Mouse (Mus musculus): ENCODE results near the gene Kif6. TPM values are rescaled to one million over a fixed set of nuclear protein-coding genes. Genes with fewer than 3 reads are reported as not detected.

The Kif6 gene
- not detected in 2 replicates for polyA plus RNA-seq (2012; ENCODE audit: insufficient read depth, low replicate concordance)

GRCm38 (mm10) chr17:49614577-49615235, at the start of gene Kif6:
Gene Kif6 (plus strand): TSS chr17:49615136.
- no peak for TF ChIP-seq GATA1 (IDR thresholded peaks at IDR 0.05; ENCODE audit: borderline replicate concordance, low read length)
- TF ChIP-seq FLI1 (IDR thresholded peaks at IDR 0.05; ENCODE audit: low read length) = no peak
- Histone ChIP-seq H3K4me3 (replicated peaks) (peak within 1 kb of the TSS; percentile 88), H3K27me3 (replicated peaks) (peaks cover 16% of the 10 kb centered on the region), H3K9me3 (peaks cover 33% of the 10 kb centered on the region), H3K4me1 (peaks cover 13% of the 10 kb centered on the region; the same call in 1 of the 2 replicates), H3K36me3 (replicated peaks; ENCODE audit: low read length) (no peaks in the 10 kb centered on the region)

- peaks cover 43% of the 10 kb centered on the region for H3K9me3 ChIP-seq
- no peaks in the 10 kb centered on the region for H3K36me3 ChIP-seq (replicated peaks; ENCODE audit: low read length)
- no peak for TF ChIP-seq FLI1 (IDR thresholded peaks at IDR 0.05; ENCODE audit: low read length)
- TF ChIP-seq GATA1 (IDR thresholded peaks at IDR 0.05; ENCODE audit: borderline replicate concordance, low read length) = no peak
- no peak overlapping the region for H3K4me3 ChIP-seq (replicated peaks)
- H3K27me3 ChIP-seq (replicated peaks) = peaks cover 13% of the 10 kb centered on the region
- H3K4me1 ChIP-seq = no peaks in the 10 kb centered on the region; the same call in 1 of the 2 replicates
These were observed 46.2 kb upstream of the Kif6 start for GRCm38 (mm10) chr17:49568717-49569116.

GRCm38 (mm10) chr17:49577321-49577720, 37.6 kb upstream of the Kif6 start:
- no peaks in the 10 kb centered on the region for H3K4me1 ChIP-seq
- H3K9me3 ChIP-seq = peaks cover 34% of the 10 kb centered on the region
- H3K27me3 ChIP-seq (replicated peaks) = no peaks in the 10 kb centered on the region
- H3K36me3 ChIP-seq (replicated peaks; ENCODE audit: low read length) = no peaks in the 10 kb centered on the region
- H3K4me3 ChIP-seq (replicated peaks) = no peak overlapping the region
- TF ChIP-seq GATA1 (IDR thresholded peaks at IDR 0.05; ENCODE audit: borderline replicate concordance, low read length) = no peak
- no peak for TF ChIP-seq FLI1 (IDR thresholded peaks at IDR 0.05; ENCODE audit: low read length)

- H3K4me1 ChIP-seq = no peaks in the 10 kb centered on the region
- H3K36me3 ChIP-seq (replicated peaks; ENCODE audit: low read length) = no peaks in the 10 kb centered on the region
- peaks cover 24% of the 10 kb centered on the region for H3K9me3 ChIP-seq
- no peaks in the 10 kb centered on the region for H3K27me3 ChIP-seq (replicated peaks)
- no peak for TF ChIP-seq FLI1 (IDR thresholded peaks at IDR 0.05; ENCODE audit: low read length)
- no peak for TF ChIP-seq GATA1 (IDR thresholded peaks at IDR 0.05; ENCODE audit: borderline replicate concordance, low read length)
- H3K4me3 ChIP-seq (replicated peaks) = no peak overlapping the region
These were observed 32.5 kb upstream of the Kif6 start for GRCm38 (mm10) chr17:49582471-49582870.

DNA sequence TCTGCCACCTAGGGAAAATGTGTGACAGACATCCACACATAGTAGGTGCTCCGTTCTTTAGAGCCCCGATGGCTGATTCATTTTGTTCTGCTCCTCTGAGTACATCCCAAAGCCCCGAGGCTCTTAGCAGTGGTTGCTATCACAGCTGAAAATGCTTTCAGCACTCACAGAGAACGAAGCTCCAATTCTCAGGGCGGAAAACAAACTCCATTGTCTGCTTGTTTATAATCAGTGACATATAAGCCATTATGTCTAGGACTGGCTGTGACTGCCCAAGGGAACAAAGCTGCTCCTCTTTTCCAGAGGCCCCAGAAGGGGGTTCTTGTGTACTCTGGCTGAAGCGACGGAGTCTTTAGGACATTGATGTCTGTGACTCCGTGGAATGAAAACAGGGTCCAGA, 24.9 kb upstream of the Kif6 start:
- Histone ChIP-seq H3K4me1 (no peaks in the 10 kb centered on the region), H3K27me3 (replicated peaks) (no peaks in the 10 kb centered on the region), H3K9me3 (peaks cover 22% of the 10 kb centered on the region), H3K4me3 (replicated peaks) (no peak overlapping the region), H3K36me3 (replicated peaks; ENCODE audit: low read length) (no peaks in the 10 kb centered on the region)
- TF ChIP-seq FLI1 (IDR thresholded peaks at IDR 0.05; ENCODE audit: low read length) (no peak), GATA1 (IDR thresholded peaks at IDR 0.05; ENCODE audit: borderline replicate concordance, low read length) (no peak)

DNA sequence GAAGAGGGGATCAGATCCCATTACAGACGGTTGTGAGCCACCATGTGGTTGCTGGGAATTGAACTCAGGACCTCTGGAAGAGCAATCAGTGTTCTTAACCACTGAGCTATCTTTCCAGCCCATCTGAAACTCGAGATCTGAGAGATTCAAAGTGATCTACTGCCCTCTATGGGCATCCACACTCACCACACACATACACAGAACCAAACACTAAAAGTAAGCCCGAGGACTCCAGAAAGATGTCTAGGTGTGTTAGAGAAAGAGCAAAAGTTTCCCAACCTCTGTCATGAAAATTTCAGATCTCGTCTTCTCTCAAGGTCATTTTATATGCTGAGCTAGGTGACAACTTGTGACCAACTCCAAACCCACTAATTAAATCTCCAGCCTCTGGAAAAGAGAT, 9.5 kb upstream of the Kif6 start:
- TF ChIP-seq GATA1 (IDR thresholded peaks at IDR 0.05; ENCODE audit: borderline replicate concordance, low read length) (no peak), FLI1 (IDR thresholded peaks at IDR 0.05; ENCODE audit: low read length) (no peak)
- Histone ChIP-seq H3K36me3 (replicated peaks; ENCODE audit: low read length) (no peaks in the 10 kb centered on the region), H3K4me1 (no peaks in the 10 kb centered on the region), H3K4me3 (replicated peaks) (no peak overlapping the region), H3K27me3 (replicated peaks) (no peaks in the 10 kb centered on the region), H3K9me3 (peaks cover 39% of the 10 kb centered on the region)

GRCm38 (mm10) chr17:49607351-49608027, 7.4 kb upstream of the Kif6 start:
- H3K4me1 ChIP-seq = no peaks in the 10 kb centered on the region
- H3K36me3 ChIP-seq (replicated peaks; ENCODE audit: low read length) = no peaks in the 10 kb centered on the region
- H3K4me3 ChIP-seq (replicated peaks) = no peak overlapping the region
- H3K9me3 ChIP-seq = peaks cover 31% of the 10 kb centered on the region
- H3K27me3 ChIP-seq (replicated peaks) = no peaks in the 10 kb centered on the region
- no peak for TF ChIP-seq FLI1 (IDR thresholded peaks at IDR 0.05; ENCODE audit: low read length)
- TF ChIP-seq GATA1 (IDR thresholded peaks at IDR 0.05; ENCODE audit: borderline replicate concordance, low read length) = no peak

DNA sequence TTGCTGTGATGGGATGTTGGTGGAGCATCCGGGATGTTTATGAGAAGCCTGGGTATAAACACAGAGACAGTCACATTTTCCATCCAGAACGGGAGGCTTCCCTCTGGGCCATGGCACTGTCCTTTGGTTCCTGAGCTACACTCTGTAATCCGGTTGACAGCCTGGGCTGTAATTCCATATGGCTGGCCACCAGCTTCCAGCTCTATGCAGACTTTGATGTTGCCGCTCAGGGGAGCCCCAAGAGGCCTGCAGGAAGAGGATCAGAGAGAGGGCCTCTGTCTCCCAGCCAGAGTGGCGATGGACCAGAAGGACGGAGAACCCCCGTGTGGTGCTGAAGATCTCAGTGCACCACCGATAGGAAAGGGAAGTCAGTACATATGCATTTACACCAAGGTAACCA, 4.6 kb upstream of the Kif6 start:
- no peak for TF ChIP-seq GATA1 (IDR thresholded peaks at IDR 0.05; ENCODE audit: borderline replicate concordance, low read length)
- TF ChIP-seq FLI1 (IDR thresholded peaks at IDR 0.05; ENCODE audit: low read length) = no peak
- H3K9me3 ChIP-seq = peaks cover 28% of the 10 kb centered on the region
- peaks cover 9% of the 10 kb centered on the region; the same call in 1 of the 2 replicates for H3K4me1 ChIP-seq
- no peak overlapping the region for H3K4me3 ChIP-seq (replicated peaks)
- peaks cover 10% of the 10 kb centered on the region for H3K27me3 ChIP-seq (replicated peaks)
- H3K36me3 ChIP-seq (replicated peaks; ENCODE audit: low read length) = no peaks in the 10 kb centered on the region

GRCm38 (mm10) chr17:49615241-49615651, 310 bp downstream of the Kif6 start:
- Histone ChIP-seq H3K4me3 (replicated peaks) (peak overlapping the region; percentile 88), H3K27me3 (replicated peaks) (peaks cover 16% of the 10 kb centered on the region), H3K9me3 (peaks cover 37% of the 10 kb centered on the region), H3K36me3 (replicated peaks; ENCODE audit: low read length) (no peaks in the 10 kb centered on the region), H3K4me1 (peaks cover 13% of the 10 kb centered on the region; the same call in 1 of the 2 replicates)
- no peak for TF ChIP-seq FLI1 (IDR thresholded peaks at IDR 0.05; ENCODE audit: low read length)
- no peak for TF ChIP-seq GATA1 (IDR thresholded peaks at IDR 0.05; ENCODE audit: borderline replicate concordance, low read length)

- no peaks in the 10 kb centered on the region for H3K27me3 ChIP-seq (replicated peaks)
- TF ChIP-seq GATA1 (IDR thresholded peaks at IDR 0.05; ENCODE audit: borderline replicate concordance, low read length) = no peak
- TF ChIP-seq FLI1 (IDR thresholded peaks at IDR 0.05; ENCODE audit: low read length) = no peak
- peaks cover 24% of the 10 kb centered on the region for H3K9me3 ChIP-seq
- no peaks in the 10 kb centered on the region for H3K36me3 ChIP-seq (replicated peaks; ENCODE audit: low read length)
- H3K4me1 ChIP-seq = no peaks in the 10 kb centered on the region
- no peak overlapping the region for H3K4me3 ChIP-seq (replicated peaks)
These were observed 9.6 kb downstream of the Kif6 start for GRCm38 (mm10) chr17:49624572-49624971.

Data from megakaryocyte, embryonic 14.5 days (primary cell).